Mouse (Mus musculus) lung, postnatal 14 days (tissue): Measurements from ENCODE around the gene Mettl7b.

Source experiments
- DNase-seq: peaks from one replicate; pipeline ENCODE4 v3.0.0; 2021

Mettl7b gene

GRCm38 (mm10) chr10:128918246-128918645 is 42.5 kb downstream of the Mettl7b start:
- DNase-seq = no peak

GRCm38 (mm10) chr10:128917400-128917799 is 43.4 kb downstream of the Mettl7b start:
- DNase-seq = no peak

GRCm38 (mm10) chr10:128916665-128917064 is 44.1 kb downstream of the Mettl7b start:
- DNase-seq = no peak

GRCm38 (mm10) chr10:128915550-128915949 is 45.2 kb downstream of the Mettl7b start:
- DNase-seq = no peak

- no peak for DNase-seq
Observed at GRCm38 (mm10) chr10:128913696-128914095, 47.1 kb downstream of the Mettl7b start.

GRCm38 (mm10) chr10:128913219-128913618 is 47.6 kb downstream of the Mettl7b start:
- peak; percentile 92 for DNase-seq

GRCm38 (mm10) chr10:128912791-128913190 is 48.0 kb downstream of the Mettl7b start:
- DNase-seq = no peak

- no peak for DNase-seq
Observed at GRCm38 (mm10) chr10:128912268-128912667, 48.5 kb downstream of the Mettl7b start.

GRCm38 (mm10) chr10:128911430-128911829 is 49.4 kb downstream of the Mettl7b start:
- no peak for DNase-seq

GRCm38 (mm10) chr10:128910066-128910841 is 50.5 kb downstream of the Mettl7b start:
- peak; percentile 56 for DNase-seq

GRCm38 (mm10) chr10:128909567-128910028 is 51.2 kb downstream of the Mettl7b start:
- DNase-seq = peak; percentile 81

GRCm38 (mm10) chr10:128908778-128909448 is 51.9 kb downstream of the Mettl7b start:
- no peak for DNase-seq
